In genomic region chr19:7153232-7153631, GRCm38 (mm10) we compare ENCODE assay signal across 9 mouse cellular contexts. TPM values are rescaled to one million over a fixed set of nuclear protein-coding genes. Genes with fewer than 3 reads are reported as not detected.
DNase-seq lines count a peak whose midpoint lies in the region; ATAC-seq lines count a peak whose summit lies in the region.
"Had no signal": no experiment of that assay in that cellular context is flagged by ENCODE, and none has a peak within 500 bp of the region (broad histone marks: within the 10 kb centered on the region; RNA-seq: fewer than 3 reads in every experiment).

No protein-coding gene starts in this region.

- peaks cover 94% of the 10 kb centered on the region for H3K27me3 ChIP-seq in liver, embryonic 12.5 days (replicated peaks)
- H3K27me3 ChIP-seq in embryonic facial prominence, embryonic 14.5 days (replicated peaks; ENCODE audit: control insufficient read depth, insufficient read depth, low read length), result no peaks in the 10 kb centered on the region
- peaks cover 37% of the 10 kb centered on the region for H3K27me3 ChIP-seq in hindbrain, embryonic 13.5 days
- peaks cover 26% of the 10 kb centered on the region for H3K27me3 ChIP-seq in neural tube, embryonic 12.5 days (replicated peaks)

- intact Hi-C loops in heart, postnatal 10 days (cut with DNase I), result no loop called here

- DNase-seq in liver, result peak; percentile 33
- DNase-seq in embryonic facial prominence, embryonic 14.5 days (ENCODE audit: low spot score), result peak; percentile 89
- DNase-seq in heart, postnatal 10 days, result no peak
- no peak for DNase-seq in left cerebral cortex, adult 11 months (ENCODE audit: low spot score)
- DNase-seq: heart, postnatal 14 days had no signal

- no peak overlapping the region for H3K27ac ChIP-seq in liver, embryonic 12.5 days
- H3K27ac ChIP-seq in embryonic facial prominence, embryonic 14.5 days (replicated peaks; ENCODE audit: low read depth, low read length), result peak overlapping the region; percentile 50
- H3K27ac ChIP-seq in hindbrain, embryonic 13.5 days, result peak overlapping the region; percentile 73
- H3K27ac ChIP-seq in neural tube, embryonic 12.5 days, result peak overlapping the region; percentile 59

- H3K9me3 ChIP-seq in liver, embryonic 12.5 days (replicated peaks), result no peaks in the 10 kb centered on the region
- no peaks in the 10 kb centered on the region for H3K9me3 ChIP-seq in embryonic facial prominence, embryonic 14.5 days (ENCODE audit: control insufficient read depth, low read length)
- H3K9me3 ChIP-seq in hindbrain, embryonic 13.5 days, result no peaks in the 10 kb centered on the region
- no peaks in the 10 kb centered on the region for H3K9me3 ChIP-seq in neural tube, embryonic 12.5 days

- no peak overlapping the region for H3K4me3 ChIP-seq in liver, embryonic 12.5 days
- no peak overlapping the region for H3K4me3 ChIP-seq in embryonic facial prominence, embryonic 14.5 days (ENCODE audit: low read depth, low read length)
- H3K4me3 ChIP-seq in hindbrain, embryonic 13.5 days, result no peak overlapping the region
- no peak overlapping the region for H3K4me3 ChIP-seq in neural tube, embryonic 12.5 days

- 22% methylated on average over 7 of the region's 7 CpGs for WGBS in liver, embryonic 12.5 days (ENCODE audit: insufficient replicate concordance)
- 16% methylated on average over 6 of the region's 7 CpGs for WGBS in embryonic facial prominence, embryonic 14.5 days
- 25% methylated on average over 7 of the region's 7 CpGs for WGBS in hindbrain, embryonic 13.5 days
- 22% methylated on average over 7 of the region's 7 CpGs for WGBS in neural tube, embryonic 12.5 days

- no peak overlapping the region for H3K9ac ChIP-seq in liver, embryonic 12.5 days
- H3K9ac ChIP-seq in embryonic facial prominence, embryonic 14.5 days (ENCODE audit: low read depth, low read length), result peak overlapping the region; percentile 20; the same call in 1 of the 2 replicates
- H3K9ac ChIP-seq in hindbrain, embryonic 13.5 days, result peak overlapping the region; percentile 14; the same call in 1 of the 2 replicates
- peak overlapping the region; percentile 33; the same call in 1 of the 2 replicates for H3K9ac ChIP-seq in neural tube, embryonic 12.5 days

- H3K4me1 ChIP-seq in liver, embryonic 12.5 days, result no peaks in the 10 kb centered on the region
- peaks cover 61% of the 10 kb centered on the region for H3K4me1 ChIP-seq in embryonic facial prominence, embryonic 14.5 days (ENCODE audit: control insufficient read depth, insufficient read depth, low read length)
- H3K4me1 ChIP-seq in hindbrain, embryonic 13.5 days (replicated peaks), result peaks cover 89% of the 10 kb centered on the region
- H3K4me1 ChIP-seq in neural tube, embryonic 12.5 days, result peaks cover 80% of the 10 kb centered on the region

- no peak overlapping the region for H3K4me2 ChIP-seq in liver, embryonic 12.5 days
- no peak overlapping the region for H3K4me2 ChIP-seq in embryonic facial prominence, embryonic 14.5 days (ENCODE audit: low read depth, low read length)
- H3K4me2 ChIP-seq in hindbrain, embryonic 13.5 days, result no peak overlapping the region
- H3K4me2 ChIP-seq in neural tube, embryonic 12.5 days (replicated peaks), result no peak overlapping the region

- H3K36me3 ChIP-seq in liver, embryonic 12.5 days, result no peaks in the 10 kb centered on the region
- H3K36me3 ChIP-seq in embryonic facial prominence, embryonic 14.5 days (ENCODE audit: control insufficient read depth, insufficient read depth, low read length), result no peaks in the 10 kb centered on the region
- no peaks in the 10 kb centered on the region for H3K36me3 ChIP-seq in hindbrain, embryonic 13.5 days
- H3K36me3 ChIP-seq in neural tube, embryonic 12.5 days, result no peaks in the 10 kb centered on the region

- no peak for ATAC-seq in liver, embryonic 12.5 days
- peak; percentile 50 for ATAC-seq in embryonic facial prominence, embryonic 14.5 days (ENCODE audit: low read depth)
- no peak for ATAC-seq in hindbrain, embryonic 13.5 days (ENCODE audit: low FRiP score)
- no peak for ATAC-seq in neural tube, embryonic 12.5 days (ENCODE audit: low FRiP score, low read depth)
- no peak for ATAC-seq in activated CD4-positive, CD25-positive, alpha-beta regulatory T cell, adult 4 months

RNA-seq across cellular contexts. Expression of gene Flrt1, which starts 47.7 kb away (rescaled TPM):
- 0.23 TPM in 2 replicates for polyA plus RNA-seq in liver, embryonic 12.5 days (2016; fragmentation: Nextera tagmentation; extraction: Ambion mirVana)
- 10.4 and 10.5 TPM in 2 replicates for polyA plus RNA-seq in embryonic facial prominence, embryonic 14.5 days (2014; fragmentation: Nextera tagmentation; extraction: Ambion mirVana)
- 7.1 and 8.1 TPM in 2 replicates for polyA plus RNA-seq in hindbrain, embryonic 13.5 days (2015; fragmentation: Nextera tagmentation; extraction: Ambion mirVana)
- polyA plus RNA-seq in neural tube, embryonic 12.5 days (2016; fragmentation: Nextera tagmentation; extraction: Ambion mirVana), result 7.0 and 9.9 TPM in 2 replicates
- total RNA-seq in heart, postnatal 10 days (2021), result 1 to 10 TPM; 1.2 to 1.3 TPM
- polyA plus RNA-seq in activated CD4-positive, CD25-positive, alpha-beta regulatory T cell, adult 4 months (2017; shearing (Covaris generic)), result not detected

RNA-seq across cellular contexts. Expression of gene Otub1, which starts 52.9 kb away (rescaled TPM):
- 85.0 and 85.2 TPM in 2 replicates for polyA plus RNA-seq in liver, embryonic 12.5 days (2016; fragmentation: Nextera tagmentation; extraction: Ambion mirVana)
- polyA plus RNA-seq in embryonic facial prominence, embryonic 14.5 days (2014; fragmentation: Nextera tagmentation; extraction: Ambion mirVana), result 172 and 199 TPM in 2 replicates
- 233 and 250 TPM in 2 replicates for polyA plus RNA-seq in hindbrain, embryonic 13.5 days (2015; fragmentation: Nextera tagmentation; extraction: Ambion mirVana)
- polyA plus RNA-seq in neural tube, embryonic 12.5 days (2016; fragmentation: Nextera tagmentation; extraction: Ambion mirVana), result 244 and 249 TPM in 2 replicates
- 100 to 1,000 TPM; 102 to 104 TPM for total RNA-seq in heart, postnatal 10 days (2021)
- polyA plus RNA-seq in activated CD4-positive, CD25-positive, alpha-beta regulatory T cell, adult 4 months (2017; shearing (Covaris generic)), result 100 to 1,000 TPM; 157 to 170 TPM

Comparison
In these comparisons a context has a peak if more than half of its experiments do, and no peak if none do; other contexts are left out.
1. DNase-seq: peak in liver (single experiment) and embryonic facial prominence, embryonic 14.5 days (single experiment); none in heart, postnatal 10 days (0 of 2) and left cerebral cortex, adult 11 months (single experiment).